Mouse (Mus musculus): ENCODE measurements at regions not wholly inside any gene's neighbourhood (a gene's known extent, or its start where the extent isn't known, plus 50 kb on each side); places are given as distances from the start of the nearest gene placed in this dataset.

GRCm38 (mm10) chr3:67661529-67661928, 79.0 kb downstream of the Mfsd1 start:
- Histone ChIP-seq H3K4me3 (no peak overlapping the region), H3K36me3 (no peaks in the 10 kb centered on the region), H3K27ac (no peak overlapping the region), H3K27me3 (ENCODE audit: low read depth, poor library complexity, severe bottlenecking) (no peaks in the 10 kb centered on the region), H3K9me3 (replicated peaks) (no peaks in the 10 kb centered on the region), H3K4me1 (no peaks in the 10 kb centered on the region)
- WGBS, result 92% methylated on average over 3 of the region's 3 CpGs
- no peak for DNase-seq (ENCODE audit: low spot score)

GRCm38 (mm10) chr3:67709322-67709721, 126.8 kb downstream of the Mfsd1 start:
- Histone ChIP-seq H3K27ac (no peak overlapping the region), H3K36me3 (no peaks in the 10 kb centered on the region), H3K4me3 (no peak overlapping the region), H3K9me3 (replicated peaks) (no peaks in the 10 kb centered on the region), H3K4me1 (peaks cover 19% of the 10 kb centered on the region), H3K27me3 (ENCODE audit: low read depth, poor library complexity, severe bottlenecking) (no peaks in the 10 kb centered on the region)
- peak; percentile 60 for DNase-seq (ENCODE audit: low spot score)
- WGBS, result 27% methylated on average over 6 of the region's 6 CpGs

GRCm38 (mm10) chr3:67711716-67712115, 129.2 kb downstream of the Mfsd1 start:
- H3K4me1 ChIP-seq, result peaks cover 19% of the 10 kb centered on the region
- no peaks in the 10 kb centered on the region for H3K27me3 ChIP-seq (ENCODE audit: low read depth, poor library complexity, severe bottlenecking)
- H3K27ac ChIP-seq, result peak overlapping the region; percentile 53
- no peak overlapping the region for H3K4me3 ChIP-seq
- no peaks in the 10 kb centered on the region for H3K36me3 ChIP-seq
- no peak for DNase-seq (ENCODE audit: low spot score)
- no peaks in the 10 kb centered on the region for H3K9me3 ChIP-seq (replicated peaks)
- 76% methylated on average over 2 of the region's 2 CpGs for WGBS

GRCm38 (mm10) chr3:67731921-67732320, 149.4 kb downstream of the Mfsd1 start:
- no peak for DNase-seq (ENCODE audit: low spot score)
- no peaks in the 10 kb centered on the region for H3K9me3 ChIP-seq (replicated peaks)
- no peak overlapping the region for H3K4me3 ChIP-seq
- no peaks in the 10 kb centered on the region for H3K4me1 ChIP-seq
- no peaks in the 10 kb centered on the region for H3K27me3 ChIP-seq (ENCODE audit: low read depth, poor library complexity, severe bottlenecking)
- 51% methylated on average over 3 of the region's 3 CpGs for WGBS
- no peak overlapping the region for H3K27ac ChIP-seq
- H3K36me3 ChIP-seq, result no peaks in the 10 kb centered on the region

- 64% methylated on average over 2 of the region's 2 CpGs for WGBS
- H3K36me3 ChIP-seq, result no peaks in the 10 kb centered on the region
- no peak overlapping the region for H3K27ac ChIP-seq
- no peaks in the 10 kb centered on the region for H3K4me1 ChIP-seq
- H3K27me3 ChIP-seq (ENCODE audit: low read depth, poor library complexity, severe bottlenecking), result no peaks in the 10 kb centered on the region
- H3K9me3 ChIP-seq (replicated peaks), result no peaks in the 10 kb centered on the region
- no peak overlapping the region for H3K4me3 ChIP-seq
- no peak for DNase-seq (ENCODE audit: low spot score)
Measured at GRCm38 (mm10) chr3:67732858-67733257, 150.3 kb downstream of the Mfsd1 start.

GRCm38 (mm10) chr3:67754256-67754655, 137.8 kb upstream of the Iqcj start:
- H3K4me3 ChIP-seq, result no peak overlapping the region
- no peaks in the 10 kb centered on the region for H3K27me3 ChIP-seq (ENCODE audit: low read depth, poor library complexity, severe bottlenecking)
- 94% methylated on average over 2 of the region's 2 CpGs for WGBS
- H3K36me3 ChIP-seq, result no peaks in the 10 kb centered on the region
- H3K9me3 ChIP-seq (replicated peaks), result no peaks in the 10 kb centered on the region
- no peak overlapping the region for H3K27ac ChIP-seq
- H3K4me1 ChIP-seq, result no peaks in the 10 kb centered on the region
- DNase-seq (ENCODE audit: low spot score), result no peak

- no peak overlapping the region for H3K27ac ChIP-seq
- DNase-seq (ENCODE audit: low spot score), result no peak
- no peak overlapping the region for H3K4me3 ChIP-seq
- H3K4me1 ChIP-seq, result no peaks in the 10 kb centered on the region
- WGBS, result 87% methylated on average over 2 of the region's 2 CpGs
- no peaks in the 10 kb centered on the region for H3K36me3 ChIP-seq
- H3K9me3 ChIP-seq (replicated peaks), result no peaks in the 10 kb centered on the region
- H3K27me3 ChIP-seq (ENCODE audit: low read depth, poor library complexity, severe bottlenecking), result no peaks in the 10 kb centered on the region
Measured at GRCm38 (mm10) chr3:67768603-67769002, 123.4 kb upstream of the Iqcj start.

GRCm38 (mm10) chr3:67773403-67773802, 118.6 kb upstream of the Iqcj start:
- no peak overlapping the region for H3K27ac ChIP-seq
- no peaks in the 10 kb centered on the region for H3K4me1 ChIP-seq
- H3K9me3 ChIP-seq (replicated peaks), result no peaks in the 10 kb centered on the region
- DNase-seq (ENCODE audit: low spot score), result no peak
- WGBS, result 86% methylated on average over 2 of the region's 2 CpGs
- H3K27me3 ChIP-seq (ENCODE audit: low read depth, poor library complexity, severe bottlenecking), result no peaks in the 10 kb centered on the region
- no peak overlapping the region for H3K4me3 ChIP-seq
- H3K36me3 ChIP-seq, result no peaks in the 10 kb centered on the region

- Histone ChIP-seq H3K27ac (no peak overlapping the region), H3K27me3 (ENCODE audit: low read depth, poor library complexity, severe bottlenecking) (no peaks in the 10 kb centered on the region), H3K9me3 (replicated peaks) (no peaks in the 10 kb centered on the region), H3K4me1 (no peaks in the 10 kb centered on the region), H3K4me3 (no peak overlapping the region), H3K36me3 (no peaks in the 10 kb centered on the region)
- DNase-seq (ENCODE audit: low spot score), result no peak
- 92% methylated on average over 4 of the region's 4 CpGs for WGBS
Measured at GRCm38 (mm10) chr3:67782177-67782576, 109.8 kb upstream of the Iqcj start.

GRCm38 (mm10) chr3:67806847-67807601, 85.0 kb upstream of the Iqcj start:
- H3K36me3 ChIP-seq, result no peaks in the 10 kb centered on the region
- H3K4me1 ChIP-seq, result peaks cover 6% of the 10 kb centered on the region; the same call in 1 of the 2 replicates
- 83% methylated on average over 9 of the region's 9 CpGs for WGBS
- no peak overlapping the region for H3K4me3 ChIP-seq
- no peak for DNase-seq (ENCODE audit: low spot score)
- H3K27me3 ChIP-seq (ENCODE audit: low read depth, poor library complexity, severe bottlenecking), result no peaks in the 10 kb centered on the region
- H3K27ac ChIP-seq, result no peak overlapping the region
- no peaks in the 10 kb centered on the region for H3K9me3 ChIP-seq (replicated peaks)

- no peaks in the 10 kb centered on the region for H3K36me3 ChIP-seq
- H3K27me3 ChIP-seq (ENCODE audit: low read depth, poor library complexity, severe bottlenecking), result 0 out of 2 replicates have a peak, but pooled peaks cover 7% of the 10 kb centered on the region
- H3K4me1 ChIP-seq, result no peaks in the 10 kb centered on the region
- DNase-seq (ENCODE audit: low spot score), result no peak
- no peaks in the 10 kb centered on the region for H3K9me3 ChIP-seq (replicated peaks)
- 82% methylated on average over 2 of the region's 2 CpGs for WGBS
- H3K27ac ChIP-seq, result no peak overlapping the region
- H3K4me3 ChIP-seq, result no peak overlapping the region
Measured at GRCm38 (mm10) chr3:67828156-67828555, 63.9 kb upstream of the Iqcj start.

GRCm38 (mm10) chr3:67833041-67833663, 58.9 kb upstream of the Iqcj start:
- no peaks in the 10 kb centered on the region for H3K36me3 ChIP-seq
- H3K4me1 ChIP-seq, result no peaks in the 10 kb centered on the region
- no peak overlapping the region for H3K27ac ChIP-seq
- no peak for DNase-seq (ENCODE audit: low spot score)
- 0 out of 2 replicates have a peak, but pooled peaks cover 7% of the 10 kb centered on the region for H3K27me3 ChIP-seq (ENCODE audit: low read depth, poor library complexity, severe bottlenecking)
- WGBS, result 62% methylated on average over 4 of the region's 4 CpGs
- H3K4me3 ChIP-seq, result no peak overlapping the region
- no peaks in the 10 kb centered on the region for H3K9me3 ChIP-seq (replicated peaks)
